Mouse (Mus musculus): ENCODE results near the gene Pirt. TPM values are rescaled to one million over a fixed set of nuclear protein-coding genes. Genes with fewer than 3 reads are reported as not detected.

Gene Pirt
- total RNA-seq, 2 experiments from 2014 or later, result 32.0 to 36.6 TPM

DNA sequence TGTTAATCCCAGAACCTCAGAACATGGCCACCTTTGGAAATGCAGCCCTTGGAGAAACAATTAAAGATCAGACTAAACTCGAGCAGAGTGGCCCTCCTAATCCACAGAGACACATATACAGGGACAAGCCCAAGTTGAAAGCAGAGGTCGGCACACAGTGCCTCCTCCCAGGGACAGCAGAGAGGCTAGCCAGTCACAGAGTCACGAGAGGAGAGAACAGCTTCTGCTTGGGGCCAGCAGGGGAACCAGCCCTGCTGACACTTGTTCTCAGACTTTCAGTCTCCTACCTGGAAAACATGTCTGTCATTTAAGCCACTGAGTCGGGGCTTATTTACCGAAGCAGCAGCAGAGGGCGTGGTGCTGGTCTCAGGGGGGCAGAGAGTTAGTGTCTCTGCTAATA is 34.7 kb downstream of the Pirt start:
- DNase-seq, result no peak

DNA sequence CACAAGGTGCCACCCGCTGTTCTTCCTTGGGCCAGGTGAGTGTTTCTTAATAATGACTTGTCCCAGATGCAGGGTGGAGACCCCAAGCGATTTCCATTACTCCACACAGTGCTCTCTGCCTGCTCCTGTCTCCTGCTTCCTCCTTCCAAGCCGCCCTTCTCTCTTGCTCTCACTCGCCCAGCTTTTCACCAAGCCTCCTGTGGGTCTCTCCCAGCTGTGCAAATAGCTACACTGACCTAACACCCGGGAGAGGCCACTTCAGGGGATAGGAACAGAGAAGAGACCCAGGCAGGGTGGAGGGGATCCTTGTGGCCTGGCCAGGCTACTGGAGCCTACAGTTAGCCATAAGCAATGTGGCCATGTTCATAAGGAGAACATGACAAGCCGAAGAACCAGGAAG is 35.1 kb downstream of the Pirt start:
- no peak for DNase-seq

DNA sequence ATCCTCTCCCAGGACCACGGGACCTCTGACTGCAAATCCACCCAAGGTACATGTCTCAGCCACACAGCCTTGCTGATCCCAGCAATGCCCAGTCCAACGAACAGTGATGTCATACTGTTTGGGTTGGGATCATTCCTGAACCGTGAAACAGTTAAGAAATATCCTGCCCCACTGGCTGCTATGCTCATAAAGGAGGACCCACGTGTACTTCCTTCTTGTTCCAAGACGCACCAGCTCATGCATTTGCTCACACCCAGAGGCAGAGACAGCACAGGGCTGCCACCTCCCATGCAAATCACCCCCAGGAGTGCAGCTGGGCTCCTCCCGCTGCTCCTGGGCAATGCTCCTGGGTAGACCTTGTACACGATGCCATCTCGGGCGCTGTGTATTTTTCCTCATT is 44.5 kb downstream of the Pirt start, which contains the start of gene Tmem238l:
Gene Tmem238l (plus strand): TSS at position 336 of the 400 bp plus-strand sequence.
- DNase-seq, result no peak

DNA sequence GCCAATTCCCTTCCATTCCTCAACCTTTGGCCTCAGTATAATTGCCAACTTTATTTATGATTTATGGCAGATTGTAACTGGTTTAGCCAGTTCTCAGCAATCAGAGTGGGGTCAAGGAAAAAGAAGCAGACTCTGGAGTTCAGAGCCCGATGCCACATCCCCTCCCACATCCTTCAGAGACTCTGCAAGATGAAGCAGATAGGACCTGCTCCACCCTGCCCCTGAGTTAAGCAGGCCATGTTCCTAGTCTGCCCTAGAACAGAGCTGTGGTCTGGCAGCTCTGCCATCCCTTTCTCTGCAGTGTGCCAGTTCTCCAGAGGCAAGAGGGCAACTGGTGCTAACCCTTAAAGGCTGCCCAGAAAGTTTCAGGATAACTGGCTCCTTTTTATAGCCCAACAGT is 49.0 kb downstream of the Pirt start:
- DNase-seq, result no peak

DNA sequence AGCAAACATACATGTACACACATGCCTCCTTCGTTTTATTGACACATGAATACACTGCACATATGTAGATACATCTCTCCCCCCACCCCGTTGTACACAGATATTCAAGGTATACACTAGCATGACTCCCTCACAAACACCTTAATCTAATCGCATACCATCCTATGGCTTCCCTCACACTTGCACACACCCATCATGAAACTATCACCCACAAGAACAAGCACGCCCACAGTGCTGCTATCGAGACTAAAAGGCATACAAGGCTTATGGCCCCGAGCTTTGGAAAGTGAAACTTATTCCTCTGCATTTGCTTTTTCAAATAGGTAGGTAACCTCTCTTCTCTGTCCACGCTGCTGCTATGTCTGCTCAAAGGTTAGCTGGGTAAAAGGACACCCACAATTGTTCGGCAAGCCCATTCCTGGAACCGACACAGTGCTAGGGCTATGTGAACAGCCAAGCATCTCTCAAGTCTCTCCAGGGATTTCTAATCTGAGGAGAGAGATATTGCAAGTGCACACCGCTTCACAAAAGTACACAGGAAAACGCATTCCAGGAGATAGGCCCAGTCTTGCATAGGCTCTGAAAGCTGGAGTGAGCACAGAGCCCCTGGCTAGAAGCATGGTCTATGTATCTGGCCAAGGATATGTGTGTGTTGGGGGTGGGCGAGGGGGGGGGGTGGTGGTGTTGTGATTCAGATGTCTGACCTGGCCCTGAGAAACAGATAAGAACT is 49.8 kb downstream of the Pirt start:
- DNase-seq, result peak; percentile 23

DNA sequence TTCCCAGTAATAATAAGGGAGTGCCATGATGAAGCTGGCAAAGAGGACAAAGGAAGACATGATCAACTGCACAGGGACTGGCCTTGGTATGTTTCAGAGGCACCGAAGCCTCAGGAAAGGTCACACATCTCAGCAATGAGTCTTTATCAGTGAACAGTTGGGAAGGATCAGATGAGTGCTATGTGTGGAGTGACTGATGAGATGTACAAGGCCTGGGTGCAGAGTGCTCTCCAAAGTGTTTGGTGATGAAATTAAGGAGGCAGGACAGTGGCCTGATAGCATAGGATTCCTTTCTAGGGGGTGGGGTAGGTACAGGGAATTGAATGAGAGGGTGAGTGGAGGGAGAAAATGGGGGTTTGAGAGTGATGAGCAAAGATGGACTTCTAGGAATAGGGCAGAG is 51.7 kb downstream of the Pirt start:
- DNase-seq, result no peak

DNA sequence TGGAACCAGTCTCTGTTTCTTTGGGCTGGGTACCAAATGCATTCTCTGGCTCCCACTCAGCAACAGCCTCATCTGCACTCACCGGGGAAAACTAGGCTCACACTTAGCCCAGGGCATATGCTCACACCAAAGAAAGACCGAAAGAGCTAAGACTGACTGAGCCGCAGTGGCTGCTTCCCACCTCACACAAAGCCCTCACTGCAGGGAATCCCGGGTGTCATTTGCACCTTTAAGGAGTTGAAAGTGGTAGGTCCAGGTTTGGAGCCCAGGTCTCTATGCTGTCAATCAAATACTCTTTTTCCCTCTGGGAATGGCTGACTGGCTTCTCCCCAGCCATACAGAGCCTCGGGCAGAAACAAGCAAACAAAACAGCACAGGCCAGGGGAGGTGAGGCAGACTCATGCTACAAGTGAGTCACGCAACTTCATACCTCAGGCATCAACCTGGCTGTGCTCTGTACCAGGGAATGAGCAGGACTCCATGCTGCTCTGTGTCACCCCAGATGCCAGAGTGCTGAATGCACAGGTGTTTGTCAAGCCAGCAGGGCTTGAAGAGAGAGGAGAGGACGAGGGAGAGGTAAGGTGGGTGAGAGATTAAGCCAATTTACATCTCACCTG is 54.8 kb downstream of the Pirt start:
- DNase-seq, result no peak

DNA sequence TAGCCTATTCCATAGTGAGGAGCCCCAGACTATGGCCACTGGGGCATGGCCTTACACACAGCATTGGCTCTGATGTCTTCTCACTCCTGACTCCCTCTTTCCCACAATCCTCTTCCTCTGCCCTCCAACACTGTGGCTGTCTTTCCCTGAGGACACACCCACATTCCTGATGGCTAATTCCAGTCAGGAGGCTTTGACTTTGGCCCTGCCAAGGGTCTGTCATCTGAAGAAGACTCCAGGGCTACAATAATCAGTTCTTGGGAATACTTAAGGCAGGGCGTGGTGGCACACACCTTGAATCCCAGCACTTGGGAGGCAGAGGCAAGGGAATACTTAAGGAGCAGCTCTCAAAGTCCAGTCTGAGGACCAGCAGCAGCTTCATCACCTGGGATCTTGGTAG is 56.8 kb downstream of the Pirt start:
- DNase-seq, result no peak

DNA sequence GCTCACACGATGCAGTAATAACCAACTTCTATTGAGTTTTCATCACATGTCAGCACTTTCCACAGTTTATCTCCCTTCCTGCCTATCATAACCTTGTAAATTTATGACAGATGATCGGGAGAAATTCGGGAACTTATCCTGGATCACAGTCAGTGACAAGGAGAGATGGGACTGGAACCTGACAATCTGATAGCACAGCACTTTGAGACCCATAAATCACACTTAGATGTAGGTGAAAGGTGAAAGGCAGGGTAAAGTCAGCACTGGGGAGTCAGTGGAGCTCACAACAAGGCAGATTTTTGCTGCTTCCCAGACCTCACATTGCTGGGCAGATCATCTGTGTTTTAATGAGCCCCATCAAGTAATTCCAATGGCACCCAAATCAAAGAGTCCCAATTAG is 61.7 kb downstream of the Pirt start:
- DNase-seq, result no peak

DNA sequence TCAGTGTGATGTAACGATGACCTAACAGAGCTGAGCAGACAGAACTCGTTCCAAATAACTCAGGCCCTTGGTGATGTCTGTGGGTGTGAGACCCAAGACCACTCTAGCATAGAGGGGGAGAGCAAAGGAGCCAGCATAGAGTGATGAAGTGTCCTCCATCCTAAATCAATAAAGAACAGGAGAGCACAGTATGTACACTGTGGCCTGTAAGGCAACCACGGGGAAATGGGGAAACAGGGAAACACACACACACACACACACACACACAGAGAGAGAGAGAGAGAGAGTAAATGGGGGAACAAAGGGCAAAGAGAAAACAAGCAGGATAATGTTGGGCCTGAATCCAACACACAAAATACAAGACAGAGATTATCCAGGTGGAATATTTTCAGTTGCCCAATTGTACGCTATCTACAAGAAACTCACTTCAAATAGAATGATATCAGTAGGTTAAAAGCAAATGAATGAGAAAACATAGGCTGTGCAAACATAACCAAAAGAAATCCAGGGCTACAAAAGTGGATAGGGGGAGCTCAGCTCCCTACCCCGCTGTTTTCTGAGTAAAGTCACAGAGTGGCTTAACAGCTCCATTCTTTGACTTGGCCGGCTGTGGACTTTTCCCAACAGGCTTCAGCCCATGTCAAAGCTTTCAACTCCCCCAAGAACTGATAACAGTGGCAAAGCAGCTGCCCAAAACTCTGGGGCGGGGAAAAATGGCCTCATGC is 64.0 kb downstream of the Pirt start:
- DNase-seq, result no peak

Other genes starting within 250 kb of the Pirt start
- under 1 TPM; 0.34 to 0.52 TPM for gene Tmem238l, start 44.7 kb downstream of the Pirt start, total RNA-seq (2021)
- gene Tmem220, start 113.2 kb downstream of the Pirt start, total RNA-seq (2021), result 1 to 10 TPM; 1.2 to 1.5 TPM
- gene Adprm, start 140.6 kb downstream of the Pirt start, total RNA-seq (2021), result 10 to 100 TPM; 13.9 to 15.8 TPM
- gene Sco1, start 140.7 kb downstream of the Pirt start, total RNA-seq (2021), result 10 to 100 TPM; 18.7 to 18.9 TPM
- gene Myh3, start 166.3 kb downstream of the Pirt start, total RNA-seq (2021), result under 1 TPM; 0.12 to 0.63 TPM

All from heart, postnatal 4 days (tissue).